Mouse (Mus musculus): ENCODE measurements around the gene Dapk1. TPM values are rescaled to one million over a fixed set of nuclear protein-coding genes. Genes with fewer than 3 reads are reported as not detected.

Dapk1 gene
- polyA plus RNA-seq, 1 experiment, result 12.0 TPM

- 67% methylated on average over 1 of the region's 1 CpGs for WGBS
These were observed 201.0 kb downstream of the Dapk1 start, which contains the start of gene Ctsll3 for GRCm38 (mm10) chr13:60802749-60803148. Gene Ctsll3, minus strand, starts transcription at chr13:60802849.

GRCm38 (mm10) chr13:60809690-60810089, 207.9 kb downstream of the Dapk1 start:
- H3K4me1 ChIP-seq (ENCODE audit: control insufficient read depth, insufficient read depth, low read length), result no peaks in the 10 kb centered on the region
- H3K4me3 ChIP-seq (replicated peaks; ENCODE audit: control insufficient read depth, low read depth, low read length), result no peak overlapping the region
- WGBS, result 71% methylated on average over 2 of the region's 2 CpGs
- no peak for TF ChIP-seq CTCF (IDR thresholded peaks at IDR 0.05; ENCODE audit: control insufficient read depth, insufficient read depth, low read length)
- no peak for TF ChIP-seq POLR2A (IDR thresholded peaks at IDR 0.05; ENCODE audit: borderline replicate concordance, control insufficient read depth, low read depth, low read length)
- H3K27ac ChIP-seq (ENCODE audit: control insufficient read depth, insufficient read depth, low read depth, low read length, poor library complexity), result no peak overlapping the region

More at GRCm38 (mm10) chr13:60802749-60803148, 201.0 kb downstream of the Dapk1 start, which contains the start of gene Ctsll3:
- Histone ChIP-seq H3K27ac (ENCODE audit: control insufficient read depth, insufficient read depth, low read depth, low read length, poor library complexity) (no peak within 1 kb of the TSS), H3K4me3 (replicated peaks; ENCODE audit: control insufficient read depth, low read depth, low read length) (no peak within 1 kb of the TSS), H3K4me1 (ENCODE audit: control insufficient read depth, insufficient read depth, low read length) (no peaks in the 10 kb centered on the region)
- TF ChIP-seq CTCF (IDR thresholded peaks at IDR 0.05; ENCODE audit: control insufficient read depth, insufficient read depth, low read length) (no peak), POLR2A (IDR thresholded peaks at IDR 0.05; ENCODE audit: borderline replicate concordance, control insufficient read depth, low read depth, low read length) (no peak)

- Histone ChIP-seq H3K27ac (ENCODE audit: control insufficient read depth, insufficient read depth, low read depth, low read length, poor library complexity) (no peak overlapping the region), H3K4me1 (ENCODE audit: control insufficient read depth, insufficient read depth, low read length) (no peaks in the 10 kb centered on the region), H3K4me3 (replicated peaks; ENCODE audit: control insufficient read depth, low read depth, low read length) (no peak overlapping the region)
- no peak for TF ChIP-seq CTCF (IDR thresholded peaks at IDR 0.05; ENCODE audit: control insufficient read depth, insufficient read depth, low read length)
- no peak for TF ChIP-seq POLR2A (IDR thresholded peaks at IDR 0.05; ENCODE audit: borderline replicate concordance, control insufficient read depth, low read depth, low read length)
- 77% methylated on average over 6 of the region's 6 CpGs for WGBS
These were observed 211.0 kb downstream of the Dapk1 start for GRCm38 (mm10) chr13:60812768-60813167.

Other genes starting within 250 kb of the Dapk1 start
- not detected in 2 replicates for gene BC051665, start 184.4 kb downstream of the Dapk1 start, polyA plus RNA-seq (2011; ENCODE audit: insufficient read depth, insufficient read length, low replicate concordance, missing spikeins)
- not detected in 2 replicates for gene Ctsll3, start 200.9 kb downstream of the Dapk1 start, polyA plus RNA-seq (2011; ENCODE audit: insufficient read depth, insufficient read length, low replicate concordance, missing spikeins)